Mouse (Mus musculus) embryonic facial prominence, embryonic 10.5 days (tissue): ENCODE measurements around the gene Yy1. TPM values are rescaled to one million over a fixed set of nuclear protein-coding genes. Genes with fewer than 3 reads are reported as not detected.

ENCODE experiments used
- DNase-seq: peaks from one replicate; pipeline ENCODE4 v3.0.0-alpha.2; 2017; ENCODE audit warnings: low spot score
- H3K27ac ChIP-seq: fragments of 300-500 bp; sonication (generic); replicated peaks from 2 replicates; pipeline ENCODE4 v1.5.1; 2016; ENCODE audit warnings: mild to moderate bottlenecking
- H3K27me3 ChIP-seq: fragments of 300-500 bp; sonication (generic); replicated peaks from 2 replicates; pipeline ENCODE4 v1.6.1; 2016; ENCODE audit warnings: low read depth, mild to moderate bottlenecking; ENCODE audit not compliant: poor library complexity, severe bottlenecking
- H3K36me3 ChIP-seq: fragments of 300-500 bp; sonication (generic); replicated peaks from 2 replicates; pipeline ENCODE4 v1.6.1; 2016; ENCODE audit warnings: mild to moderate bottlenecking, moderate library complexity
- H3K4me1 ChIP-seq: fragments of 300-500 bp; sonication (generic); 2 replicates; pipeline ENCODE4 v1.6.1; 2016
- H3K4me3 ChIP-seq: fragments of 300-500 bp; sonication (generic); 2 replicates; pipeline ENCODE4 v1.5.1; 2016; ENCODE audit warnings: mild to moderate bottlenecking, moderate library complexity
- H3K9me3 ChIP-seq: fragments of 300-500 bp; sonication (generic); 2 replicates; pipeline ENCODE4 v1.6.1; 2016; ENCODE audit warnings: mild to moderate bottlenecking
- WGBS: fragments of 180-500 bp; shearing (Covaris S2); methylation state at CpG from one replicate; pipeline ENCODE4 v1.1.7; 2016; 5-methylcytosine and 5-hydroxymethylcytosine counted together
- microRNA counts: library from miRNA; unstranded; fragments of <30 nt; microRNA quantifications from one replicate; lab custom pipeline; 2017
- microRNA-seq: library from miRNA; unstranded; fragments of <30 nt; microRNA quantifications from one replicate; pipeline ENCODE4, GENCODE M21; 2017
- polyA plus RNA-seq: library from polyadenylated mRNA; unstranded; fragments of >200 nt; fragmentation: Nextera tagmentation; extraction: Ambion mirVana; gene quantifications from 2 replicates; pipeline ENCODE4 v1.2.1, GENCODE M21; 2016

The Yy1 gene
- polyA plus RNA-seq, 1 experiment from 2014 or later: 14.0 TPM

DNA sequence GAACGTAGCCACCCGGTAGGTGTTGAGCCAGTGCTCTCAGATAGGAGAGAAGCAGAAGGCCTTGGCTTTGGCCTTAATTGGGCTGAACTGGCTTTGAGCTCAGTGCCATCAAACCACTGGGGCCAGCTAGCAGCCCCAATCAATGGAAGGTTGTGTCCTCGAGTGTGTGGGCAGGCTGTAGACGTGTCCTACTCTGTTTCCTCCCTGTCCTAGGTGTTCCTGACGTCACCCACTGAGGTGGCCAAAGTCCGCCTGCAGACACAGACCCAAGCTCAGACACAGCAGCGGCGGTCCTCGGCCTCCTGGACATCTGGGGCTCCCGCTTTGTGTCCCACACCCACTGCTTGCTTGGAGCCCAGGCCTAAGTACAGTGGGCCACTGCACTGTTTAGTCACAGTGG is 62.3 kb downstream of the Yy1 start:
- 90% methylated on average over 10 of the region's 10 CpGs for WGBS
- no peak overlapping the region for H3K27ac ChIP-seq
- peaks cover 41% of the 10 kb centered on the region for H3K4me1 ChIP-seq
- no peaks in the 10 kb centered on the region for H3K27me3 ChIP-seq
- H3K4me3 ChIP-seq: no peak overlapping the region
- no peaks in the 10 kb centered on the region for H3K9me3 ChIP-seq
- no peak for DNase-seq
- H3K36me3 ChIP-seq: peaks cover 29% of the 10 kb centered on the region

DNA sequence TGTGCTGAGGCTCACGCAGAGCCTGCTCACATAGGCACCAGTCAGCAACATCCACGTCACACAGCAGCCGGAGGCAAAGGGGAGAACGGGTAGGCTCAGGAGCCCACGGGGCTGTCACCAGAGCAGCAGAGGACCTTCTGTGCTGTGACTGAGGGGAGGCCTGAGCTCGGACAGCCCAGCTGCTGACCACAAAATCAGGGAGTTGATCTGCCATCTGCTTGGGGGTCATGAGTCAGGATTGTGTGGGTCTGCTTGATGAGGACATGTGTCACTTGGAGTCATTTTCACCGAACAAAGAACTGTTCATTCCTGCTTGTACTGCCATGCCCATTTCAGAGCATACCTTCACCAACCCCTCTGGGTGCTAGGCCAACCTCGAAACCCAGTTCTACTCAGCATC is 63.4 kb downstream of the Yy1 start:
- peaks cover 30% of the 10 kb centered on the region for H3K4me1 ChIP-seq
- H3K36me3 ChIP-seq: peaks cover 40% of the 10 kb centered on the region
- 0 out of 2 replicates have a peak overlapping the region, but pooled peaks have one; percentile 42 for H3K27ac ChIP-seq
- H3K9me3 ChIP-seq: no peaks in the 10 kb centered on the region
- H3K27me3 ChIP-seq: no peaks in the 10 kb centered on the region
- H3K4me3 ChIP-seq: no peak overlapping the region
- WGBS: 88% methylated on average over 8 of the region's 8 CpGs
- no peak for DNase-seq

DNA sequence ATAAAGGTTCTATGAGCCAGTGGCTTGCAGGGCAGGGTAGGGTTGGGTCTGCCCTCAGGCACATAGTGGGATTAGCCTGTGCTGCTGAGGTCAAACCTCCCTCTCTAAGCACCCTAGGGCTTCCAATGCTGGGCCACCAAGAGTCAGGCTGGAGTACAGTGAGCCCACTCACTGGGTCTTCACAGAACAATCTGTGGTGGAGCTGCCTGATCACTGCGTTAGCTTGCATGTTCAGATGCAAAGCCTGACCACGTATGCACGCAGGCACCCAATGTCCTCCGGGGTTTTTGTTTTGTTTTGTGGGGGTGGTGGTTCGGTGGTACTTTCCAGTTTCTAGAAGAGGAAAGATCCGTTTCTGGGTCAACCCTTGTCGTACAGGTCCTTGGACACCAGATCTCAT is 64.3 kb downstream of the Yy1 start:
- WGBS: 88% methylated on average over 7 of the region's 7 CpGs
- H3K9me3 ChIP-seq: no peaks in the 10 kb centered on the region
- peaks cover 49% of the 10 kb centered on the region for H3K36me3 ChIP-seq
- H3K4me3 ChIP-seq: no peak overlapping the region
- peaks cover 22% of the 10 kb centered on the region for H3K4me1 ChIP-seq
- no peaks in the 10 kb centered on the region for H3K27me3 ChIP-seq
- no peak for DNase-seq
- peak overlapping the region; percentile 30; the same call in 1 of the 2 replicates for H3K27ac ChIP-seq

DNA sequence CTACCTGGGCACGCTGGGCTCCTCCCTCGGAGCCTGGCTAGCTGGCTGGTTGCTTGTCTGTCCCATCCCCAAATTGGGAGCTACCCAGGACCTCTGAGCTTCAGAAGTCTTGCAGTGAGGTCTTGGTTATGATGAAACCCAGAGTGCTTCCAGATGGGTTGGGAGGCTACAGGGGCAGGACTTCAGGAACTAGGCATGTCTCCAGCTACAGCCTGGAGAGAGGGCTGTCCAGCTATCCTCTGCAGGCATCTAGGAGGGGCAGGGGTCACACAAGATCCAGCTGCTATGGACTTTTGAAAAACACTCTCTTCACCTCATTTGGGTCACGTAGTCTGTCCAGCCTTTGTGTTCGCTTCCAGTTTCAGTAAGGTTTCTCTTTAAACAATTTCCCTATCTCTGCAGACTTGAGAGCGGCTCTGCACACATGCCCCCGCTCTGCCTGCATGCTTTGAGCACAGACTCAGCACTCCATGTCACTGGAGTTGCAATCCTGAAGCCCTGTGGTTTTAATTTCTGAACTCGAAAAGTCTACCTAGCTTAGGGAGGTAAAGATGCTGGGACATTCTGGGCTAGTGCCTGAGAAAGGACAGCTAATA is 64.9 kb downstream of the Yy1 start:
- Histone ChIP-seq H3K4me3 (no peak overlapping the region), H3K9me3 (no peaks in the 10 kb centered on the region), H3K4me1 (peaks cover 22% of the 10 kb centered on the region), H3K27ac (0 out of 2 replicates have a peak overlapping the region, but pooled peaks have one; percentile 3), H3K36me3 (peaks cover 55% of the 10 kb centered on the region), H3K27me3 (no peaks in the 10 kb centered on the region)
- 78% methylated on average over 7 of the region's 7 CpGs for WGBS
- no peak for DNase-seq

DNA sequence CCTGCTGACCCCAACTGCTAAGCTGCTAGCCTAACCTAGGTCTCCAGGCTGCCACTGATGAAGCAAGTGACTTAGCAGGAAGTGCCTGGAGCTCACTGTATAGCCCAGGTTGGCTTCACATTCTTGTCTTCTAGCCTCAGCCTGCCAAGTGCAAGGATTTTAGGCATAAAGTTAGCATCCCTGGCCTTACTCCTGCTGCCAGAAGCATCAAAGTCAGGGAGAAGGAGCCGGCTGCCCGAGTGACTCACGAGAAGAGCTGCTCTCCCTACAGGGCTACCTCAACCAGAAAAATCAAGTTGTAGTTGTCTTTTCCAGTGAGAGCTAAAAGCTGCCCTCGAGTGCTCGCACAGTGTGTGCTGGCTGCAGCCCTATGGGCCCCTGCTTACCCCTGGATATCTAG is 65.7 kb downstream of the Yy1 start:
- no peak overlapping the region for H3K27ac ChIP-seq
- WGBS: 84% methylated on average over 5 of the region's 5 CpGs
- no peak overlapping the region for H3K4me3 ChIP-seq
- no peaks in the 10 kb centered on the region for H3K9me3 ChIP-seq
- H3K4me1 ChIP-seq: peaks cover 22% of the 10 kb centered on the region
- H3K36me3 ChIP-seq: peaks cover 63% of the 10 kb centered on the region
- no peak for DNase-seq
- no peaks in the 10 kb centered on the region for H3K27me3 ChIP-seq

DNA sequence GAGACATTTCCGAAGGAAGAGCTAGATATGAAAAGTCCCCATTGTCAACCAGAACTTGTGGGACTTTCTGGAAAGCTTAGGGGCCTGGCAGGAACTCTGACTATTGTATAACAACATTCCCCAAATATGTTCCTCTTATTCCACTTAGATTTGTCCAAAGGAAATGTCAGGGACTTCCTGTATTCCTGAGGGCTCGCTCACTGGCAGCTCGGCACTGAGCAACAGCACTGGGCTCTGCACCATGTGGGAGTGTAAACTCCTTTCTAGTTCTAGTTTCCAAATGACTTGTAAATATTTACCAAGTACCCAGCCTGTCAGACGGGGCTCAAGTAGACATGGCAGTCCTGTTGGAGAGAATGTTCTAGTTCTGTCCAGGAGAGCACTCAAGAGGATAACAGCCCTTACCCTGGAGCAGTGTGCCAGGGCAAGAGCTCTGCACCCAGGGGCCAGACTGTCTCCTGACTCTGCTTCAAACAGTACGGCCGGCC is 72.3 kb downstream of the Yy1 start:
- DNase-seq: no peak
- Histone ChIP-seq H3K36me3 (peaks cover 100% of the 10 kb centered on the region), H3K9me3 (no peaks in the 10 kb centered on the region), H3K4me3 (no peak overlapping the region), H3K27ac (no peak overlapping the region), H3K4me1 (no peaks in the 10 kb centered on the region), H3K27me3 (no peaks in the 10 kb centered on the region)
- 93% methylated on average over 6 of the region's 6 CpGs for WGBS

DNA sequence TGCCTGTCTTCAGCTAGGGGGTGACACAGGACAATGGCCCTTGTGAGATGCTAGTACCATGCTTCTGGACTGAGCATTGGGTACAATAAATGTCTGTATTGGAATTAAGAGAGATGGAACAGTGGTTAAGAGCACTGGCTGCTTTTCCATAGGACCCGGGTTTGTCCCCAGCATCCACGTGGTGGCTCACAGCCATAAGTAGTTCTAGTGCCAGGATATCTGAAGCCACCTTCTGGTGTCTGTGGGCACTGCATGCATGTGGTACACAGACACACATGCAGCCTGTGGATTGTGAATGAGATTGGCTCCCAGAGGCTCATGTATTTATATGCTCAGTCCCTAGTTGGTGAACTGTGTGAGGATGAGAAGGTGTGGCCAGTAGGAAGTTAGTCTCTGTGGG is 76.8 kb downstream of the Yy1 start:
- peaks cover 100% of the 10 kb centered on the region for H3K36me3 ChIP-seq
- H3K4me1 ChIP-seq: no peaks in the 10 kb centered on the region
- H3K4me3 ChIP-seq: no peak overlapping the region
- no peaks in the 10 kb centered on the region for H3K27me3 ChIP-seq
- no peaks in the 10 kb centered on the region for H3K9me3 ChIP-seq
- no peak overlapping the region for H3K27ac ChIP-seq
- 85% methylated on average over 2 of the region's 2 CpGs for WGBS
- no peak for DNase-seq

MicroRNAs within 50 kb of the gene (microRNA counts, 519-probe panel; counts per million panel counts)
- microRNA mmu-miR-345-3p (lab: Ali Mortazavi, UCI) (188 counts per million, percentile 57 among the panel's probes with 10 or more counts), microRNA mmu-miR-345-5p (lab: Ali Mortazavi, UCI) (2,990 counts per million, percentile 69 among the panel's probes with 10 or more counts)

Small RNA genes lying within 50 kb of the gene (microRNA-seq; reads per million reads assigned to microRNA genes)
- 194 reads per million, percentile 57 among the genes with 10 or more reads in this experiment for gene Mir345

Other genes with a start within 250 kb of the Yy1 start
- gene Evl, start 238.3 kb upstream of the Yy1 start, polyA plus RNA-seq: 58.3 and 60.2 TPM in 2 replicates
- 1.1 and 1.7 TPM in 2 replicates for gene Degs2, start 90.7 kb upstream of the Yy1 start, polyA plus RNA-seq
- gene Slc25a29, start 42.9 kb downstream of the Yy1 start, polyA plus RNA-seq: 12.9 and 13.6 TPM in 2 replicates
- 13.1 and 15.2 TPM in 2 replicates for gene Slc25a47, start 43.1 kb downstream of the Yy1 start, polyA plus RNA-seq
- gene Wdr25, start 100.7 kb downstream of the Yy1 start, polyA plus RNA-seq: 9.9 and 10.4 TPM in 2 replicates
- gene Wars, start 101.2 kb downstream of the Yy1 start, polyA plus RNA-seq: 146 and 147 TPM in 2 replicates